Mouse (Mus musculus) central nervous system, embryonic 18 days (tissue): ENCODE results near the gene Mtfp1. TPM values are rescaled to one million over a fixed set of nuclear protein-coding genes. Genes with fewer than 3 reads are reported as not detected.

Source experiments
- polyA plus RNA-seq: library from polyadenylated mRNA; depleted of rRNA; stranded (reverse); fragments of >200 nt; gene quantifications from 2 replicates; pipeline ENCODE4 v1.2.3, GENCODE M21; 2012; rRNA removed

The Mtfp1 gene
- polyA plus RNA-seq: 9.8 and 10.4 TPM in 2 replicates

DNA sequence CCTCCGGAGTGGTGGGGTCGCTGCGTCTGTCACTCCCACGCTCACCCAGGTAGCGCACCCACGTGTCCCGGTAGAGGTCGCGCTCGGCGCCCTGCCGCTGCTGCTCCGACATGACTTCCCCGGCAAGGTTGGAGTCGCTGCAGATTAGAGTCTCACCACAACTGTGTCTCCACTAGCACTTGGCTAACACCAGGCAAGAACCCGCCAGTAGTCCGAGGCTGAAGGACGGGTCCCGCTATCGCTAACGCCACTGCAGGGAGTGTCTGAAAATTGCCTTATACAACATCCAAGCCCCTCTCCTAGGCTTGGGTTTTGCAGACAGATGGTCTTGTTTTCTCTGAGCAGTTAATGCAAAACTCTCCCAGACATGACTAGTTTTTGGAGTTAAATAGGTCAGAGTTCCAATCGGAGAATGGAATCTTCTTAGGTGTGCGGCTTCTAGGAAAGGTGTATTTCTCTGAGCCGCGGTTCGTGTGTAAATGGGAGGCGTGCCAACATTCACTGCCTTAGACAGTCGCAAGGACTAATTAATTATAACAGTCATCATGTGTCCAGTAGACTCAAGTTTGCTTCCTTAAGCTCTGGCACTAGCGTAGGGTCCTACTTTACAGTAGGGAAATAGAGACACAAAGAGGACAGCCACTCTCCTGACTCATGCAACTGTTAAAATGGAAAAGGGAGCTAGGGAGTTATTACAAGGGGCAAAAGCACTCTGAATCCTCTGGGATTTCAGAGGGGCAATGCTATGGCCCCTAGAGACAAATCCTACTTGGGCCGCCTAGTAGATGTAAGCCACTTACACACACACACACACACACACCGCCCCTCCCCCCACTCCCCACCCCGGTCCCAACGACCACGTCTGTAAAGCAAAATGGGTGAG lies at the start of gene Mtfp1:
TSS of gene Mtfp1 (minus strand) at position 275 of the 883 bp plus-strand sequence.

DNA sequence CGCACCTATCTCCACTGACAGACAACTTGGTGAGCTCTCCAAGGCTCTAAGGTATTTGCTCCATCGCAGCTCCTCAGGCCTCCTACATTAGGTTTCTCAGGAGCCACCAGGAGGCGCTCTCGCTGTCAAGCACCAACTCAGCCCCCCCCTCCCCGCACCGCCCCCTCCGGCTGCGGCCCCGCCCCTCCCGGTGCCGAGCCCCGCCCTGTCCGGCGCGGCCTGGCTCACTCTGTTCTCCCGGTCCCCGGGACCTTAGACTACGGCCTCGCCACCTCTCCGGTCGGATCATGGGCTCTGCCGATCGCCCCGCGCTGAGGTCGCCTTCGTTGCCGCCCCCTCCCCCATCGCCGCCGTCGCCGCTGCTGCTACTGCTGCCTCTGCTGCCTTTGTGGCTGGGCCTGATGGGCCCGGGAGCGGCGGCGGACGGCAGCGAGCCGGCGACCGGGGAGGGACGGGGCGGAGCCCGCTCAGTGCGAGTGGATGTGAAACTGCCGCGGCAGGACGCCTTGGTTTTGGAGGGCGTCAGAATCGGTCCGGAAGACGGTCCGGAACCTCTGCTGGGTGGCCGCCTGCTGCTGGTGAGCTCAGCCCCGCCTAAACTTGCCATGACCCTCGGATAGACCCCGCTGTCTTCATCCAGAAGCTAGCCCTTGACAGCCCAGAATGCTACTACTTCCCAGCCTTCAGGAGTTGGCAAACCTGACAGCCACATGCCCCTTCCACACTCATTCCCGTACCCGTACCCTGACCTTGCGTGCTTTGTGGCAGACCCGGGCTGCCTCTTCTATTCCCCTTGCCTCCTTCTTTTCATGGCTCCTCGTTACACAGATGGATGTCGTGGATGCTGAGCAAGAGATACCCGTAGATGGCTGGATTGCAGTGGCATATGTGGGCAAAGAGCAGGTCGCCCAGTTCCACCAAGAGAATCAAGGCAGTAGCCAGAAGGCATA lies 40.0 kb upstream of the Mtfp1 start, which contains the start of gene Rnf215:
TSS of gene Rnf215 (plus strand) at position 217 of the 950 bp plus-strand sequence.

DNA sequence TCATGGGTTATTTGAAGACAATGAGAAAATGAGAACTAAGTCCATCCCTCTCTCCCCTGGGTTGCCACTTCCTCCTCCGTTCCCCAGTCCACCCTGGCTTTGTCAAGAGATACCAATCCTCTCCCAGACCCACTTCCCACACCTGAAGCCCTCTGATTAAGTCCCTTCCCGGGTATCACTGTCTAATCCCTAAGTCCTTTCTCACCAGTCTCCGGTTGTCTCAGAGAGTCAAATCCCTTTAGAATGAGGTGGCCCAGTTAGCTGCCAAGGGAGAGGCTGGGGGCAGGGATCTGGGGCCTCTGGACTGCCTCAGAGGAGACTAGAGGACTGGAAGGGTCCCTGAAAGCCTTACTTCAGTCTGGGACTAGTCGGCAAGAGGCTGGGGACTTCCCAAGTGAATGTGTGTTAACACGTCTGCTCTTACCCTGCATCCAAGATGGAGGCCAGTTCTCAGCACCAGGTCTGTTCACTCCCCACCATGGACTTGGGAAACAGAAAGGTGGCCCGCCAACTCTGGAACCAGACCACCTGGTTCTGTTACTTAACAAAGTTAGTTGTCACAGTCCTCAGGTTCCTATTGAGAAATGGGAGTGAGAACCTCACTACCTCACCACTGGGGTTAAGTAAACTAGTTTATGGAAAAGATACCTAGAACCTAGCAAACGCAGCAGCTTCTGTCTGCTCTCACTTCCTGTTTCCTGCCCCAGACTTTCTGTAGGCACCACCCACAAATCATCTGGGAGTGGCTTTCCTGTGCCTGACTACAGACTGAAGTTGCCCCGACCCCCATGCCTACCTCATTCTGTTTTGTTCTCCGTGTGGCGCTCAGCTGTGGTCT lies 27.7 kb upstream of the Mtfp1 start, which contains the start of gene Sec14l2:
TSS of gene Sec14l2 (minus strand) at position 674 of the 838 bp plus-strand sequence.

DNA sequence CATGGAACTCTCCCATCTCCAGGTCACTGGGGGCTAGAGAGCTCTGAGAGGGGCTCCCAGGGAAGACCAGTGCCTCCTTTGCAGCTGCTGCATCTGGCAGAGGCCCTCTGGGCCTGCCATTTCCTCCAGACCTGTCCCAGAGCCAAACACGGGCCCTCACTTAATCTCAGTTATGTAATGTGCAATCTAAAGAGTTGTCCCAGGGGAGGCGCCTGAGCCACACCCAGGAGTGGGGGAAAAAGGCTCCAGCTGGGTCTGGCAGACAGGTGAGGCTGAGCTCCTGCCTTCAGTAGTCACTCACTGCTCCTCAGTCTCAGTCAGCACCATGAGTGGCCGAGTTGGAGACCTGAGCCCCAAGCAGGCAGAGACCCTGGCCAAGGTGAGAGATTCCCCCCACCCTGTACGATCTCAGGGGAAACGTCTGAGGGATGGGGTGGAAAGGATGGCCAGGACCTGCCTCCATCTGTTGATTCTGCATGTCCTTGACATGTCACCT lies 30.6 kb downstream of the Mtfp1 start, which contains the start of gene Sec14l3:
TSS of gene Sec14l3 (plus strand) at position 215 of the 496 bp plus-strand sequence.

Other genes with a start within 250 kb of the Mtfp1 start
- gene Osbp2, start 231.5 kb downstream of the Mtfp1 start, polyA plus RNA-seq: 37.8 and 38.4 TPM in 2 replicates
- 0.63 and 0.74 TPM in 2 replicates for gene 4921536K21Rik, start 200.3 kb downstream of the Mtfp1 start, polyA plus RNA-seq
- gene Dusp18, start 200.2 kb downstream of the Mtfp1 start, polyA plus RNA-seq: 18.3 and 21.1 TPM in 2 replicates
- gene Slc35e4, start 180.8 kb downstream of the Mtfp1 start, polyA plus RNA-seq: 17.3 and 18.8 TPM in 2 replicates
- gene Tcn2, start 163.3 kb downstream of the Mtfp1 start, polyA plus RNA-seq: 16.9 and 17.0 TPM in 2 replicates
- 52.6 and 54.8 TPM in 2 replicates for gene Pes1, start 131.5 kb downstream of the Mtfp1 start, polyA plus RNA-seq
- gene 4930556J24Rik, start 118.7 kb downstream of the Mtfp1 start, polyA plus RNA-seq: not detected in 2 replicates
- gene Gal3st1, start 111.8 kb downstream of the Mtfp1 start, polyA plus RNA-seq: 8.3 and 10.2 TPM in 2 replicates
- 0.03 TPM in 1 of 2 replicates, not detected in the other for gene Sec14l4, start 64.0 kb downstream of the Mtfp1 start, polyA plus RNA-seq
- 1.5 and 2.0 TPM in 2 replicates for gene Sec14l3, start 30.6 kb downstream of the Mtfp1 start, polyA plus RNA-seq
- 6.6 and 8.3 TPM in 2 replicates for gene Sec14l2, start 28.0 kb upstream of the Mtfp1 start, polyA plus RNA-seq
- gene Rnf215, start 39.8 kb upstream of the Mtfp1 start, polyA plus RNA-seq: 65.9 and 70.1 TPM in 2 replicates
- 15.6 and 16.7 TPM in 2 replicates for gene Ccdc157, start 64.8 kb upstream of the Mtfp1 start, polyA plus RNA-seq
- gene Sf3a1, start 64.9 kb upstream of the Mtfp1 start, polyA plus RNA-seq: 52.0 and 56.7 TPM in 2 replicates
- gene Tbc1d10a, start 91.3 kb upstream of the Mtfp1 start, polyA plus RNA-seq: 52.2 and 55.8 TPM in 2 replicates
- gene Castor1, start 122.8 kb upstream of the Mtfp1 start, polyA plus RNA-seq: 3.0 and 3.3 TPM in 2 replicates
- gene Osm, start 141.0 kb upstream of the Mtfp1 start, polyA plus RNA-seq: 0.05 and 0.07 TPM in 2 replicates
- gene Lif, start 162.1 kb upstream of the Mtfp1 start, polyA plus RNA-seq: 0.12 and 0.27 TPM in 2 replicates